Mouse (Mus musculus): ENCODE measurements around the gene Mdfi.

GRCm38 (mm10) chr17:47802806-47803205, 31.7 kb downstream of the Mdfi start:
- TF ChIP-seq GATA1 (IDR thresholded peaks at IDR 0.05; ENCODE audit: low read length) (no peak), TAL1 (IDR thresholded peaks at IDR 0.05; ENCODE audit: low read length) (no peak)

Data from erythroblast, embryonic 14.5 days (primary cell).